Mouse (Mus musculus) kidney, adult 2 months (tissue): Measurements from ENCODE around the gene Phc1.

Source experiments
- CTCF ChIP-seq: fragments of 200-500 bp; conservative IDR thresholded peaks from 2 replicates; pipeline ENCODE4 v1.5.1; 2011; ENCODE audit warnings: low read depth, mild to moderate bottlenecking, control low read depth, low read length, moderate library complexity, mixed read lengths; ENCODE audit not compliant: insufficient read depth, insufficient read length
- POLR2A ChIP-seq: fragments of 200-500 bp; IDR thresholded peaks from one replicate; pipeline ENCODE4 v1.6.1; 2011; ENCODE audit warnings: low read depth, low read length, control low read depth

DNA sequence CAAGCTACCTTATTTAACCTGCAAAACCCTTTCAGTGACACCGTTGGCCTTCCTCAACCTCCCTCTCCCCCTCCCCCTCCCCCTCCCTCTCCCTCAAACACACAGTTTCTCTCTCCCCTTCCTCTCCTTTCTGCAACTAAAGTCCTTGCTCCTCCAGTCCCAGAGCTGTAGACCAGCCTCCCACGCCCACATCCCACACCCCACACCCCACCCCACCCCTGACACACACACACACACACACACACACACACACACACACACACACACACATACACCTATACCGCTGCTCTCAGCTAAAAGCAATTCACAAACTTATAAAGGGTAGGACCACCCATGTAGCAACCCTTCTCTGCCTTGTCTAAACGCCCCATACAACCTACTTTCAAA, 42.1 kb downstream of the Phc1 start:
- TF ChIP-seq POLR2A (no peak), CTCF (no peak)
